Mouse (Mus musculus): Measurements from ENCODE around the gene Pim3.

DNA sequence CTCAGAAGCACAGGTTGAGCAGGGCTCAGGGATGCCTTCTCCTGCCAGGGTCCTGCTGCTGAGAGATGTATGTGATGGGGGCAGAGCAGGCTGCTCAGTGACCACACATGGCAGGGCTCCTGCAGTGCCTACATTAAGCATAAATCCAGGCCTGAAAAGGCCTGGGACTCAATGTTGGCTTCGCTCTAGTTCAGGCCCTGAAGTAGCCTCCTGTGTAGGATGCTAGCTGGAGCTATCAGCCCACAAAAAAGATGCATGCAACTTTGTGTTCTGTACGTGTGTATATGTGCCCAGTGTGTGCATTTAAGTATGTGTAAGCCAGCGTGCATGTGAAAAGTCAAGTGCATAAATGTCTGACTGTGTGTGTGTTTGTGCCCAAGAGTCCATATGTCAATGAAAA, 12.1 kb downstream of the Pim3 start:
- TF ChIP-seq POLR2A (IDR thresholded peaks at IDR 0.05; ENCODE audit: insufficient read length, low read depth) (no peak), CEBPB (IDR thresholded peaks at IDR 0.05; ENCODE audit: insufficient read depth, poor library complexity, severe bottlenecking) (no peak), POLR2AphosphoS2 (IDR thresholded peaks at IDR 0.05; ENCODE audit: insufficient read length, low read depth) (no peak), USF1 (IDR thresholded peaks at IDR 0.05; ENCODE audit: low read depth) (no peak), E2F4 (IDR thresholded peaks at IDR 0.05; ENCODE audit: insufficient read depth) (no peak), MYOG (IDR thresholded peaks at IDR 0.05; ENCODE audit: control insufficient read depth in 1 of 3, insufficient read depth in 1 of 3, insufficient read length in 2 of 3, low read depth in 2 of 3) (no peak)
